Mouse (Mus musculus): ENCODE data around the gene Adamts12. TPM values are rescaled to one million over a fixed set of nuclear protein-coding genes. Genes with fewer than 3 reads are reported as not detected.

Adamts12 gene
- polyA plus RNA-seq, 1 experiment from 2014 or later, result 2.0 TPM

DNA sequence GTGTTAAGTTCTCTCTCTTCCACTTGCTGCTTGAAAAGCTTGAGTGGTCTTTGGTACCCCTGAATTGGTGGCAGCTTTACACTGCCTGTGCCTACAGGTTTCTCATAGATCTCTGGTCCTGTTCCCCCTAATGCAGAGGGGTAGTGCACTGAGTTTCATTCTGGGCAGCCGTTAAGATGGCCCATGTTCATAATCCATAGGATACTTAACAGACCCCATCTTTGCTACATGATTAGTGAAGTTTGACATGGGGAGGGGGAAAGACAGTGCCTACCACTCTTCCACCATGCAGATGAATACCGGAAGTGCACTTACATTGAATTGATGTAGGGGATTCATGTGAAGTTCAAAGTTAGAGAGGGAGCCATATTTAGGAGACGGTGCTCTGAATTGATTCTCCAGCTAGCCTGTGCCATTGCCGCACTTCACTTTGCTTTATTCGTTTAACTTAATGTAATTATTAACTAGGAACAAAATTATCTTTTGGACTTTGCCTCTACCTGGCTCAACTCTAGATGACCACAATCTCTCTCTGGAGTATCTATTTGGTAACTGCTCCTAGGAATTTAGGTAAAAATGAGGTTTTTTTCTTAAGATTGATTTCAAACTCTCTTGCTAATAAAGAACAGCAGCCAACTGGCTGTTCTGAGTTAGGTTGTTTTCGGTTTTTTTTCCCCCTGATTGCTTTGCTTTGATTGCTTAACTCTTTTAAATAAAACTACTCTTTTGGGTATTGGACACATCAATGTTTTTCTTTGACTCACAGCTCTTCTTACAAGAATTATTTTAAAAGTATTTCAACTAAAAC is 214.9 kb downstream of the Adamts12 start:
- WGBS, result 91% methylated on average over 6 of the region's 6 CpGs
- H3K9ac ChIP-seq, result no peak overlapping the region
- ATAC-seq (ENCODE audit: low read depth), result no peak

DNA sequence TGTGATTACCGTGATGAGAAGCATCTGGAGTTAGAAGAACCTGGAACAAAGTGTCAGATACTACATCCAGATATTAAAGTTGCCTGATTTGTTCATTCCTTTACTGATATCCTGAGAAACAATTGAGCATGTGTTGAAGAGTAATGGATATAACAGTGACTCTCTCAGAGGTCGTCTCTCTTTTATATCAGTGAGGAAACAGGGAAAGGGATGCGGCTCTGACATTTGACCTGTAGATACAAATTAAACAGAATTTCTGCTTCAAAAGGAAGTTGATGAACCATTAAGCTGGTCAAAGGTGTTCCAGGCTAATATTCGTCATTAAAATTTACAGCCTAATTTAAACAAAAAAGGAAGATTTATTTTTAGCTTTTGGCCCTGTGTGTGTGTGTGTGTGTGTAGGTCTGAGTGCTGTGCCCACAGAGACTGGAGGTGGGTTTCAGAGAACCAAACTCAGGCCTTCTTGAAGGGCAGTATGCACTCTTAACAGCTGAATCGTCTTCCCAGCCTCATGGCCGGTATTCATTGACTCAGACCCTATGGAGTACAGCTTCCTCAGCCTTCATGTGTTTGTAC is 216.2 kb downstream of the Adamts12 start:
- Histone ChIP-seq H3K27ac (replicated peaks) (no peak overlapping the region), H3K36me3 (no peaks in the 10 kb centered on the region), H3K4me3 (no peak overlapping the region), H3K4me2 (no peak overlapping the region), H3K9ac (no peak overlapping the region), H3K9me3 (no peaks in the 10 kb centered on the region), H3K27me3 (no peaks in the 10 kb centered on the region), H3K4me1 (replicated peaks) (no peaks in the 10 kb centered on the region)
- no peak for ATAC-seq (ENCODE audit: low read depth)
- 69% methylated on average over 6 of the region's 6 CpGs for WGBS

More for the DNA sequence above, 214.9 kb downstream of the Adamts12 start:
- Histone ChIP-seq H3K4me1 (replicated peaks) (no peaks in the 10 kb centered on the region), H3K27me3 (no peaks in the 10 kb centered on the region), H3K4me3 (no peak overlapping the region), H3K4me2 (no peak overlapping the region), H3K36me3 (no peaks in the 10 kb centered on the region), H3K27ac (replicated peaks) (no peak overlapping the region), H3K9me3 (no peaks in the 10 kb centered on the region)

DNA sequence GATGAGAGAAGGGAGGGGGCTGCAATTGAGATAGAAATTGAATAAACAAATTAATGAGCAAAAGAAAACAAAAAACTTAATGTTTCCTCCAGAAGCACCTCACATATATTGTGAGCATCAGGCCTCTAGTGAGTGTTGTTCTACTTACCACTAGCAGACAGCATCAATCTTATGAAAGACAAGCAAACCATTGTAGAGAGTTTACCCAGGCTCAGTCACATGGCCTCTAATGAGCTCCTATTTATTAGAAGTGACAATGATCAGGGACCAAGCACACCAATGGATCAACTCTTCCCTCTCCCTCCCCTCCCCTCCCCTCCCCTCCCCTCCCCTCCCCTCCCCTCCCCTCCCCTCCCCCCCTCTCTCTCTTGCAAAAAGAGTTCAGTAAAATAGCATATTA is 218.6 kb downstream of the Adamts12 start:
- no peak for ATAC-seq (ENCODE audit: low read depth)

DNA sequence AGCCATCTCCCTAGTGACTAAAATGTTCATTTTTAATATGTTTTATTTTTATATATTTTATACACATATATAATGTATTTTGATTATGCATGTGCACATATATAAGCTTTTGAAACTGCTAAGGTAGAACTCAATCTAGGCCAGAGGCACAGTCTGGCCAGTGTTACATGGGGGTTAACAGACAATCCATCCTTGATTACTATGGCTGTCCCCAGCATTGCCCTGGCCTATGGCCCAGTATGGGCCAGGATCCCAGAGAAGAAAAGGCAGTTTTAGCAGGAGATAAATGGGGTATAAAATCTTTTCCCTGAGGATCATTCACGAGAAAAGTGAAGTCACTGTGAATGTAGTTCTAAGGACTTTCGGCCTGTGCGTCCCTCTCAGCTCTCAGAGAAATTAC is 223.2 kb downstream of the Adamts12 start:
- no peak for ATAC-seq (ENCODE audit: low read depth)
- Histone ChIP-seq H3K27ac (replicated peaks) (no peak overlapping the region), H3K27me3 (no peaks in the 10 kb centered on the region), H3K36me3 (no peaks in the 10 kb centered on the region), H3K9ac (no peak overlapping the region), H3K9me3 (no peaks in the 10 kb centered on the region), H3K4me2 (no peak overlapping the region), H3K4me1 (replicated peaks) (no peaks in the 10 kb centered on the region), H3K4me3 (no peak overlapping the region)
- WGBS, result 69% methylated on average over 3 of the region's 3 CpGs

More for the DNA sequence above, 218.6 kb downstream of the Adamts12 start:
- Histone ChIP-seq H3K4me1 (replicated peaks) (no peaks in the 10 kb centered on the region), H3K4me3 (no peak overlapping the region), H3K27ac (replicated peaks) (no peak overlapping the region), H3K27me3 (no peaks in the 10 kb centered on the region), H3K9ac (no peak overlapping the region), H3K4me2 (no peak overlapping the region), H3K36me3 (no peaks in the 10 kb centered on the region), H3K9me3 (no peaks in the 10 kb centered on the region)

DNA sequence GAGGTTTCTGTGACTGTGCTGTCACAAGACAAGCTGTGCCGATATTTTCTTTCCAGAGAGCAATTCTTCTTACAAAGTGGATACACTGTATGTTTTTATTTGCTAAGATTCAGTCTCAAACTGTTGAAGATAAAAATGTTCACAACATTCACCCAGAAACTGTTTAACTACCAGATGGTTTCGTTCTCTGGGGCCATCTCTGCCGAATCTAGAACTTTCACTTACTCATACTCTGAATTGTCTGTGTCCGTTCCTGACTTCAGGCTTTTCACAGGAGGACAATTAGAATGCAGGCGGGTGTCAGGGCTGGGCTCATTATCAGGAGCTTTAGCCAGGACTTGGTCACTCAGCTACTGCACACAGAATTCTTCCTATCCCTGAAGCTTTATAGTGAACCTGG is 227.7 kb downstream of the Adamts12 start:
- ATAC-seq (ENCODE audit: low read depth), result no peak
- 81% methylated on average over 5 of the region's 5 CpGs for WGBS
- H3K36me3 ChIP-seq, result no peaks in the 10 kb centered on the region
- H3K9ac ChIP-seq, result no peak overlapping the region
- H3K27ac ChIP-seq (replicated peaks), result no peak overlapping the region
- 0 out of 2 replicates have a peak, but pooled peaks cover 4% of the 10 kb centered on the region for H3K4me1 ChIP-seq (replicated peaks)
- H3K4me2 ChIP-seq, result no peak overlapping the region
- H3K4me3 ChIP-seq, result no peak overlapping the region
- no peaks in the 10 kb centered on the region for H3K9me3 ChIP-seq
- no peaks in the 10 kb centered on the region for H3K27me3 ChIP-seq

DNA sequence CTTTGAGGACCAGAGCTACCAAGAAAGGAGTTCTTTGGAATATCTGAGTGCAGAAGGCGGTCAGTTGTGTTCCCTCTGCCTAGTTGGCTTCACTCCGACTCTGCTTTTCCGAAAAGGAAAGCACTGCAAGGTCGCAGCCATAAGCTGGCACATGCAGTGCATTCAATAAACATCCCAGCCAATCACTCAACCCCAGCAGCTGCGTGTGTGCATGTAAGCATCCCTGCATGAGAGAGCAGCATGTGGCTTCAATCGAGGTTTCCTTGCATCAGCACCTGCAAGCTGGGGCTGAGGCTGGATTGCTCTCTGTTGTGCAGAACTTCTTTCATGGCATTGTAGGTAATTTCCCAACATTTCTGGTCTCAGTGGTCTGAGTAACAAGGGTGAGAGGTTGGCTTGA is 230.4 kb downstream of the Adamts12 start:
- Histone ChIP-seq H3K36me3 (no peaks in the 10 kb centered on the region), H3K4me2 (no peak overlapping the region), H3K4me1 (replicated peaks) (0 out of 2 replicates have a peak, but pooled peaks cover 4% of the 10 kb centered on the region), H3K27ac (replicated peaks) (no peak overlapping the region), H3K27me3 (no peaks in the 10 kb centered on the region), H3K9me3 (no peaks in the 10 kb centered on the region), H3K9ac (no peak overlapping the region), H3K4me3 (no peak overlapping the region)
- 60% methylated on average over 6 of the region's 6 CpGs for WGBS
- no peak for ATAC-seq (ENCODE audit: low read depth)

DNA sequence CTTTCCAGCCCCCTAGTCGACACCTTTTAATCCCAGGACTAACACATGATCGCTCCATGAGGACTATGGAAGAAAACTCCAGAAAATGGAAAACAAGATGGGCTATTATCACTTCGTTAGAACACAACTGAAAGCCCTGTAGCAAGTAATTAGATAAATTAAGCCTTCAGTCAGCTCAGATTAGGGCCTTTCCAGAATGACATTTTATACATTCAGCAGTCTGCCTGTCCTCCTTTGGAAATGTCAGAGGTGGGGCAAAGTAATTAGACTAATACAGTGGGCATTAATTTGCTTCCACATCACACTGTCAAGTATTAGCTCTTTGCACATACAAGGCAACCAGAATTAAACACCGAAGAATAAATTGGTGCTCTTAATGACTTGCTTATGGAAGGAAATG is 233.4 kb downstream of the Adamts12 start:
- H3K9ac ChIP-seq, result no peak overlapping the region
- no peak overlapping the region for H3K4me2 ChIP-seq
- no peaks in the 10 kb centered on the region for H3K27me3 ChIP-seq
- WGBS, result 84% methylated on average over 4 of the region's 4 CpGs
- 0 out of 2 replicates have a peak, but pooled peaks cover 4% of the 10 kb centered on the region for H3K4me1 ChIP-seq (replicated peaks)
- H3K4me3 ChIP-seq, result no peak overlapping the region
- H3K36me3 ChIP-seq, result no peaks in the 10 kb centered on the region
- ATAC-seq (ENCODE audit: low read depth), result no peak
- no peaks in the 10 kb centered on the region for H3K9me3 ChIP-seq
- H3K27ac ChIP-seq (replicated peaks), result no peak overlapping the region

DNA sequence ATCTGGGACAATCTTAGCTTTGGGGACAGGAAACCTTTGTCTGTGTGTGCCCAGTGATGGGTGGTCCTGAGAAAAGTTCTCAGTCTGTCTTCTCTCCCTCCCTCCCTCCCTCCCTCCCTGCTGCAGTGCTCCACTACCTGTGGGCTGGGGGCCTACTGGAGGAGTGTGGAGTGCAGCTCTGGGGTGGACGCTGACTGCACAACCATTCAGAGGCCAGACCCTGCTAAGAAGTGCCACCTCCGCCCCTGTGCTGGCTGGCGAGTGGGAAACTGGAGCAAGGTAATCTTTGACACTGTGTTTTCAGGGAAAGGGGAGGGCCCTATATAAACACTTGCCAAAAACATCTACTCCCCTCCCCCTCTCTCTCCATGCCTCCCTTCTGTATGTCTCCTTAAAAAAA is 252.5 kb downstream of the Adamts12 start:
- WGBS, result 48% methylated on average over 3 of the region's 3 CpGs
- H3K9ac ChIP-seq, result no peak overlapping the region
- no peak overlapping the region for H3K4me3 ChIP-seq
- no peaks in the 10 kb centered on the region for H3K36me3 ChIP-seq
- no peaks in the 10 kb centered on the region for H3K27me3 ChIP-seq
- H3K27ac ChIP-seq (replicated peaks), result no peak overlapping the region
- no peak for ATAC-seq (ENCODE audit: low read depth)
- H3K4me1 ChIP-seq (replicated peaks), result no peaks in the 10 kb centered on the region
- H3K9me3 ChIP-seq, result no peaks in the 10 kb centered on the region
- H3K4me2 ChIP-seq, result no peak overlapping the region

DNA sequence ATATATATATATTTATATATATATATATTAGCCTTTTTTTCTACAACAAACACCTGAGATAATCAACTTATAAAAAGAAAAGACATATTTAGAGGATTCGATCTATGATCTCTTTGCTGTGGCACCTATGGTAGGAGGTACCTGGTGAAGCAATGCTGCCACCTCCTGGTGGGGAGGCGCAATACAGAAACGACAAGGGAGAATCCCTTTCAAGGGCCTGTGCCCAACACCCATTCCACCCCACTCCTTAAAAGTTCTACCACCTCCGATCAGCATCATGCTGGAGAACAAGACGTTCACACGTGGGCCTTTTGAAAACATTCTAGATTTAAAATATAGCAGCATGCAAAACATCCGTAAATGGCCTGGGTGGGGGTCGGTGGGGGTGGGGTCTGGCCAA is 255.9 kb downstream of the Adamts12 start:
- Histone ChIP-seq H3K9ac (no peak overlapping the region), H3K36me3 (no peaks in the 10 kb centered on the region), H3K27ac (replicated peaks) (no peak overlapping the region), H3K9me3 (no peaks in the 10 kb centered on the region), H3K27me3 (no peaks in the 10 kb centered on the region), H3K4me3 (no peak overlapping the region), H3K4me1 (replicated peaks) (no peaks in the 10 kb centered on the region), H3K4me2 (no peak overlapping the region)
- 34% methylated on average over 8 of the region's 8 CpGs for WGBS
- no peak; the same call in 1 of the 2 replicates for ATAC-seq (ENCODE audit: low read depth)

DNA sequence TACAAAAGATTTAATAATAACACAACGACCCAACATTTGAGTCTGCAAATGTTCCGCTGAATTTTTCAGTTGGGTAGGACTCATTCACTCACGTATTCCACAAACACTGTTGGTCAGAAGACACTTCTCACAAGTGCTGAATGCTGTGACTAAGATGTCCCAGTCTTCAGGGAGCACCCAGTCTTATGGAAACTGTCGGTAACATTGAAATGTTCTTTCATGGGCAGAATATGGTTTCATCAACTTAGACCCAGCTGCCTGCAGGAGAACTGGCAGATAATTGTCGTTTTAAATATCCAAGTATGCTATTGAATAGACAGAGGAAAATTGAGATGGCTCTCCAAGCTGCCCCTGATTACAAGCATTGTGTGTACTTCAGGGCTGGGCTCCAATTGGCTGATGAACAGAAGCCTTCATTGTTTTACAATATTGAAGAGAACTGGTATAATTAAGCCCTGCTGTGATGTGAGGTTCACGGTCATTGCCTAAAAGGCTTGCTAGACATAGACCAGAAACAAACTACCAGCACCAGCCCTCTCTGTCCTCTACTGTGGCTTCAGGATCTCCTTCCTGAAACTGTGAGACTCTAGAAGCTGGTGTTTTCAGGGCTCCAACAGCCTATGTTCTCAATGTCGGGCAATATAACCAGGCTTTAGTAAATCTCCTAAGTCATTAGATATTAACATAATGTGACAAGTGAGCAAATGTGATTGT is 275.0 kb downstream of the Adamts12 start:
- ATAC-seq (ENCODE audit: low read depth), result no peak
- H3K9ac ChIP-seq, result no peak overlapping the region

DNA sequence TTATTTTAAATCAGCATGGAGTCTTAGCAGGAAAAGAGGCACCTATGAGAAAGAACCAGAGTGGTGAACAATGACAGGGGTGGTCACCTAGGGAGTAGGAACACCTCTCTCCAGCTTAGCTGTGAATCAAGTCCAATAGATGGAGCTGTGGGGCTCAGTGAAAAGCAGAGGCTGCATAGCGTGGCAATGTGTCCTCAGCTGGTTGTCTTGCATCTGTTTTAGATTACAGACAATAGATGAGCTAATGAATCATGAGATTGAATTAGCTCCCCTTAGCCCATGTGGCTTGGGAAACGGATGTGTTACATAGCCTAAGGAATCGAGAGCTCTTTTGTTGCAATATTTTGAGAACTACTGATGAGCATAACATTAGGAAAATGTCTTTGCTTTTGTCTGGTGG is 291.3 kb downstream of the Adamts12 start:
- Histone ChIP-seq H3K9ac (no peak overlapping the region), H3K4me3 (no peak overlapping the region), H3K27me3 (no peaks in the 10 kb centered on the region), H3K4me1 (replicated peaks) (no peaks in the 10 kb centered on the region), H3K36me3 (no peaks in the 10 kb centered on the region), H3K27ac (replicated peaks) (no peak overlapping the region), H3K9me3 (no peaks in the 10 kb centered on the region), H3K4me2 (no peak overlapping the region)
- no peak for ATAC-seq (ENCODE audit: low read depth)
- WGBS, result 42% methylated on average over 3 of the region's 3 CpGs

More for the DNA sequence above, 275.0 kb downstream of the Adamts12 start:
- H3K4me1 ChIP-seq (replicated peaks), result no peaks in the 10 kb centered on the region
- H3K36me3 ChIP-seq, result no peaks in the 10 kb centered on the region
- no peak overlapping the region for H3K4me3 ChIP-seq
- no peaks in the 10 kb centered on the region for H3K9me3 ChIP-seq
- H3K27me3 ChIP-seq, result no peaks in the 10 kb centered on the region
- H3K27ac ChIP-seq (replicated peaks), result no peak overlapping the region
- no peak overlapping the region for H3K4me2 ChIP-seq
- 81% methylated on average over 7 of the region's 7 CpGs for WGBS

DNA sequence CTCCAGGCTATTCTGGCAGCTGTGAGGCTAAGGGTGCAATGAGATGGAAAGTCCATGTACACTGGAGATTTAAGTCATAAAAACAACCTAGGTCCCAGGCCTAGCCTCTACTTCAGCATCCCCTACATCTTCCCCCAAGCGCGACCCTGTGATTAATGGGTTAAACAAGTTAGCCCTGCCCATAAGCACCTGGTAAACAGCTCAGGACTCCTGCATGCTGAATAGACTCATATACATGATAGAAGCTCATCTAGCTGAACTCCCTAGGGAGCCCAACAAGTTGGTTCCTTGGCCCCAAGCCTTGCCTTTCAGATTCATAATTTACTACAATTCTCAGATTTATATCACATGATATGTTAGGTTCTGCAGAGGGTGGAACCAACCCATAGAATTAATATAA is 292.9 kb downstream of the Adamts12 start:
- no peak overlapping the region for H3K9ac ChIP-seq
- H3K4me1 ChIP-seq (replicated peaks), result no peaks in the 10 kb centered on the region
- 89% methylated on average over 2 of the region's 2 CpGs for WGBS
- no peaks in the 10 kb centered on the region for H3K27me3 ChIP-seq
- H3K4me2 ChIP-seq, result no peak overlapping the region
- no peaks in the 10 kb centered on the region for H3K9me3 ChIP-seq
- ATAC-seq (ENCODE audit: low read depth), result no peak
- H3K27ac ChIP-seq (replicated peaks), result no peak overlapping the region
- H3K36me3 ChIP-seq, result no peaks in the 10 kb centered on the region
- H3K4me3 ChIP-seq, result no peak overlapping the region
